Mouse (Mus musculus): ENCODE data around the gene Atp5j. TPM values are rescaled to one million over a fixed set of nuclear protein-coding genes. Genes with fewer than 3 reads are reported as not detected.

The Atp5j gene
- polyA plus RNA-seq (2012), result 71.3 and 96.8 TPM in 2 replicates

DNA sequence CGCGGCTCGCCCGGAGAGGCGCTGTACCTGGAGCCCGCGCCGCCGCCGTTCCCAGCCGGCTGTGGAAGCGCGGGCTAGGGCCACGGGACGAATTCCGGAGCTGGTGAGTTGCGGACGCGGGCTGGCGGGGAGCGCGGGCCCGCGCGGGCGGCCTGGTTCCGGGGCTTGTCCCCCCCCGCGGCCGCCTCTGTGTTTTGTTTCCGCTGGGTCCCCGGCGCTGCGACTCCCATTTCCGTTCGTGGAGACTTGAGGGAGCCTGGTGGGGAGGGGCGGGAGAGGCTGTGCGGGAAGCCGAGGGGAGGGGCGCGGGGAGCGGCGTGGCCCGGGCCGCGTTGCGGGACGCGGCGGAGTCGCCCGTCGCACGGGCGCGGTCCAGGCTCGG lies at the start of gene Atp5j:
Gene Atp5j (minus strand): TSS at position 185 of the 382 bp plus-strand sequence.
- TF ChIP-seq GATA1 (IDR thresholded peaks at IDR 0.05; ENCODE audit: low read length), result no peak

DNA sequence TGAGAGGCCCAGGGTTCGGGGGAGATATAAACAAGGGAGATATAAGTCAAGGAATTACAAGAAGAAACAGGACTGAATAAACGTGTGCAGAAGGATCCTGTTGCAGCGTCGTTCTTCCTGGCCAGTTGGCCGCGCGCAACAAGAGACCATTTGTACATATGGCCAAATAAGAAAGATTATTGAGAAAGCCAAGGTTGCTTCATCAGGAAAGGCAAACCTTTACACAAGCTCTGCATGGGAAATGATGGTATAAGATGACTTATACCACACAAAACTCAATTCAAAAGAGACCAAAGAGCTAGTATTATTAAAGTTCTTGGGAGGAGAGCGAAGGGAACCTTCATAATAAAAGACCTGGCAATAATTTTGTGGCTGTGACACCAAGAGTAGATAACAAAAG lies 49.1 kb upstream of the Atp5j start:
- TF ChIP-seq GATA1 (IDR thresholded peaks at IDR 0.05; ENCODE audit: low read length), result no peak

DNA sequence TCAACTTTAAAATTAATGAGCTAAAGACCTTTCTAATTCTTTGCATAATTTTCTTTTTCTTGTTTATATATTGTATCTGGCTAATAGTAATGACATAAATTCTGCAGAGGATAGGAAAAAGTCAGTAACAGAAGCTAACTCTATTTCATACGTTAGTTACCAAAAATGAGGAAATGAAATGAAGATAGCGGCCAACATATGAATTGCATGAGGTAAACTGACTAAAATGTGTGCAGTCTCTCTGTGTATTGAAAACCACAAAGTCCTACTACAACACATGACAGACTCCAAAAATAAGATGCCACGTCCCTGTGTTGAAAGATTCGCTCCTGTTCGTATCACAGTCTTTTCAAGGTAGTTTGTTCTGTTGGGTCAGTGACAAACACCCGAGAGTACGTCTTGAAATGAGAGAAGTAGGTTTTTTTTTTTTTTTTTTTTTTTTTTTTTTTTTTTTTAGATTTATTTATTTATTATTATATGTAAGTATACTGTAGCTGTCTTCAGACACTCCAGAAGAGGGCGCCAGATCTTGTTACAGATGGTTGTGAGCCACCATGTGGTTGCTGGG lies 46.4 kb upstream of the Atp5j start:
- no peak for TF ChIP-seq GATA1 (IDR thresholded peaks at IDR 0.05; ENCODE audit: low read length)

DNA sequence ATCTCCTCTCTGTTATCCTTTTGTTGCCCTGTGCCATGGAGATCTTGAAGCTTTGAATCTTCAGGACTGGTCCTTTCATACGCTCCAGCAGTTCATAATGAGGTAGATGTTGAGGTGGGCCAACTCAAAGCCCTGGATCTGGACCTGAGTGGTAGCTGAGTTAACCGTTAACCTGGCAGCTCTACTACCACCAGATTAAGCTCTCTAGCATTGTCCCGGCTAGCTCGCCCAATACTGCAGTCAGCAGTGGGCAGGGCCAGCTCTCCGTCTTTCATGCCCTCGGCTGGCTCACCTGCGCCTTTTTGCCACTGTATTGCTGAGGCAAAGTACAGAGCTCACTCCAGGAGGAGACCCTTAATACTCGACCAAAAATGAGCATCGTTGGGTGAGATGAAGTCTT lies 45.7 kb upstream of the Atp5j start:
- no peak for TF ChIP-seq GATA1 (IDR thresholded peaks at IDR 0.05; ENCODE audit: low read length)

DNA sequence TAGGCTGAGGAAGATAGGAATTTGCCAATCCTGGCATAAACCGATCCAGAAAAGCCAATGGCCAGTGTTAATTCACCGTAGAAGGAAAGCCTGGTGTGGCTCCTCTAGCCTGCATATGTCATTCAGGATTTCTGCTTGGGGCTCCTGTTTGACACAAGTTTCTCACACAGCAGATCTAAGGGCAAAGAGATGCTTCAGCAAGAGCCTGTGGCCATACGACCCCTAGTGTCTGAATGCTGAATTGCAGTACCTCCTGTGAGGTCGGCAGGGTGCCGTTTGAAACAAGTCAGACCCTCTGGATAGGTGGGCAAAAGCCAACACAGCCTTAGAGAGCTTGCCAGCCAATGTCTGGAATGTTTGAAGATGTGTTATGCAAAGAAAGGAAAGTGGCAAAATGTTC lies 43.7 kb upstream of the Atp5j start:
- no peak for TF ChIP-seq GATA1 (IDR thresholded peaks at IDR 0.05; ENCODE audit: low read length)

DNA sequence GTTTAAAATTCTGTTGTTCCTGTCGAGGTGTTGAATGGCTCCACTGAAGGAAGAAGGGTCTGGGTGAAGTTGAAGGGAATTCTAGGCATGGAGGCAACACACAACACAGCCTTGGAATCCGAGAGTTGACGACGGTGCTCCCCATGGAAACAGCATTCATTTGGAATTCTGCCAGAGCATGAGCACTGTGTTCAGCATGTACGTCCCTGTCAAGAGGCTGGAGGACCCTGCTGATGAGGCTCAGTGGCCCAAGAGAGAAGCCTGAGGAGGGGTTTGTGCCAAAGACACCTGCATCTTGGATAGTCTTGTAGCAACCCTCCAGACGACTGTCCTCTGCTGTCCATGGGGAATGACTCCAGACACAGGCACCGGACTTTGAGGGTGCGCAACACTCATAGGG lies 40.7 kb upstream of the Atp5j start:
- no peak for TF ChIP-seq GATA1 (IDR thresholded peaks at IDR 0.05; ENCODE audit: low read length)

DNA sequence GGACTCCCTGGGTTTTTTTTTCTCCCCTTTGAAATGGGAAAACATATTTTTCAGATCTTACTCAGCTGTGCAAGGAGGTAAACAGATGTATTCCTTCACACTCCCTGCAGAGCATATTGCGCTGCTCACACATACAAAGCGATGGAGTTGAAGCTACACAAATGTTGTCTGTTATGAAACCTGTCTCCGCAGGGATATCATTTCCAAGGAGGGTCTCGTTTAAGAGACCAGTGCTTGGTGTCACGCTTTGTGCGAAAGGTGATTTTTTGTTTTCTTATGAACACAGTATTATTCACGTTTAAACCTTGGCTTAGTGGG lies 40.3 kb upstream of the Atp5j start:
- no peak for TF ChIP-seq GATA1 (IDR thresholded peaks at IDR 0.05; ENCODE audit: low read length)

DNA sequence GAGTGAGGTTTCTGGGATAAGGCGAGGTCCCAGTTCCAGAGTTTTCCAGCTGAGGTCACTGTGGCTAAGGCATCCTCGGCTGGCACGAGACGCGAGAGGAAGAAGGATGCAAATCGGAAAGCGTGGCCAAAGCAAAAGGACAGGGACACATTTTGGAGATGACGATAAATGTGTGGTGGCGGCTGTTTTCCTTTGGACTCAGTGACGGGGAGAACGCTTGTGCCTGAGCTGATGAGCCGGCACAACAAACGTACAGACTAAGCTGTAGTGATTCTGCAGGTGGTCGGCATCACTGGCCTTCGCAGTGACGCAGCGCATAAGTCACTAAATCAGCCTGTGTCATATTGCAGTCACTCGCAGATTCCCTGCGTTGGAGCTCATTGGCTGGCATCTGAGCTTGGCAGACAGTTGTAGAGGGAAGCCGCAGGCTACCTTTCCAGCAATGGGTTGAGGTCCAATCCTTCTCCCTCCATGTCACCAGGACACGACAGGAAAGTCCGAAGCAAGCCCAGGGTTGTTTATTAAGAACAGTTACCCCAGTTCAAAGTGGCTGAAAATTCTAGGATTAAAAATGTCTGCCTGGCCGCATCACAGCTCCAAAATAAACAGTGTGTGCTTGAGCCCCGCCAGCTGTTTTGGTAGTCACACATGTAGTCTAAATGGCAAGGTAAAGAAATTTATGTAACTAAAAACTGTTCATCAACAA lies 39.7 kb upstream of the Atp5j start:
- no peak for TF ChIP-seq GATA1 (IDR thresholded peaks at IDR 0.05; ENCODE audit: low read length)

DNA sequence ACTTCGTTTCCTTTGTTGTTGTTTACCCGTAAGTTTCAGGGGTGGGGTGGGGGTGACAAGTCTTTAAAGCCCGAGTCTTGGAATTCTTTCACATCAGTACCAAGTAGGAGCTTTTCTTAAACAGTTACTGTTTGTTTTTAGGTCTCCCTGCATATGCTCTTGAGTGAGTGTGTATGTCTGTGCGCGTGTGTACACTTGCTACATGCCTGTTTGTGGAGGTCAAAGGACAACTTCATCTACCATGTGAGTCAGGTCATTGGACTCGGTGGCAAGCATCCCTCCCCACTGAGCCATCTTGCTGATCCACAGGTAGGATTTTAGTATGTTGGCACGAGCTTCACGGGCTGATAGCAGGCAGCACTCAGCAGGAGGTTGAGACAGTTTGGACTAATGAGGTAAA lies 38.4 kb upstream of the Atp5j start:
- no peak for TF ChIP-seq GATA1 (IDR thresholded peaks at IDR 0.05; ENCODE audit: low read length)

DNA sequence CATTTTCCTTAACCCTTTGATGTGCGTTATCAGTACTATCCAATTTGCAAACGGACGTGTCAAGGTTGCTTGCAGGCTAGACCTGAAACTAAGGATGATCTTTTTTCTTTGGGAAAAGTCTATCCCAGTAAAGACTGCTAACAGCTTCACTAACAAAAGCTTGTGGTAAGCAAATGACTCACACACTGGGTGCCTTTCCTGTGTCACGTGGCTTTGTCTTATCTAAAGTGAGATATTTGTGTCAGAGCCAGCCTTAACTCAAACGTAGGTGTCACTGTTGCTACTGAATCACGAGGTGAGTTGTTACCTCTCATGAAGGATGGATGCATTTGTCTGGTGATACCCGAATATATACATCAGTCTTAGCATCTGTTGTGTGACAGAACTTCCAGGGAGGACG lies 29.2 kb upstream of the Atp5j start:
- TF ChIP-seq GATA1 (IDR thresholded peaks at IDR 0.05; ENCODE audit: low read length), result no peak

DNA sequence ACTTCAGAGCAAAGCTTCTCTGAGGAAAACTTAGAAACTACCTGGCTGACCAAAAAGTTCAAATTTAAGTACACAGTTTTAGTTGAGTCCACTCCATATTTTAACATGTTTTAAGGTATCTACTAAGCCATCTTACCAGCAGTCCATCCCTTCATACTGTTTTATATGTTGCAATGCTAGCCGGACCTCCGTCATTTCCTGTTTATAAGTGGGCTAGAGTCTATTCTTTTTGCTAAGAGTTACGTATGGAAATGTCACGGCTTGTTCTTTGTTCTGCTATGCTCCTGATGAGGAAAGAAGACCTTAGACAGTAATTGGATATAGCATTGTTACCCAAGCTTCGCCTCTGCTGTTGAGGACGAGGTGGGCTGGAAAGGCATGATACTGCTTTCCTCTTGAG lies 18.1 kb upstream of the Atp5j start:
- TF ChIP-seq GATA1 (IDR thresholded peaks at IDR 0.05; ENCODE audit: low read length), result no peak

DNA sequence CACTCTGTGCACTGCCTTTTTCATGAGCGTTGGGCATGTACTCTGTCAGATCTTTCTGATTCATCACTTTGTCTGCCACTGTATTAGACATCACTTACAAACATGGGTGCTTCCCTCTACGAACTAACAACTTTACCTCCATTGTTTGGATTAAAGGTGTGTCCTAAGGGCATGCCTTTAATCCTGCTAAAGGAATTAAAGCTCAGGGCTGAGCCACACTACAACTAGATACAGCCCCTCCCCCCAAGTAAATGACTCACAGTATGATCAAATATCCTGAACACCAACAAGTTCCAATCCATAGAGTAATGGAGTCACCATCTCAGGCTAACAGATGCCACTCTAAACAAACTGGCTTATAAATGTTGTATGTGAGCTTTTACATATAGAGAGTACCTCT lies 3.2 kb upstream of the Atp5j start:
- no peak for TF ChIP-seq GATA1 (IDR thresholded peaks at IDR 0.05; ENCODE audit: low read length)

DNA sequence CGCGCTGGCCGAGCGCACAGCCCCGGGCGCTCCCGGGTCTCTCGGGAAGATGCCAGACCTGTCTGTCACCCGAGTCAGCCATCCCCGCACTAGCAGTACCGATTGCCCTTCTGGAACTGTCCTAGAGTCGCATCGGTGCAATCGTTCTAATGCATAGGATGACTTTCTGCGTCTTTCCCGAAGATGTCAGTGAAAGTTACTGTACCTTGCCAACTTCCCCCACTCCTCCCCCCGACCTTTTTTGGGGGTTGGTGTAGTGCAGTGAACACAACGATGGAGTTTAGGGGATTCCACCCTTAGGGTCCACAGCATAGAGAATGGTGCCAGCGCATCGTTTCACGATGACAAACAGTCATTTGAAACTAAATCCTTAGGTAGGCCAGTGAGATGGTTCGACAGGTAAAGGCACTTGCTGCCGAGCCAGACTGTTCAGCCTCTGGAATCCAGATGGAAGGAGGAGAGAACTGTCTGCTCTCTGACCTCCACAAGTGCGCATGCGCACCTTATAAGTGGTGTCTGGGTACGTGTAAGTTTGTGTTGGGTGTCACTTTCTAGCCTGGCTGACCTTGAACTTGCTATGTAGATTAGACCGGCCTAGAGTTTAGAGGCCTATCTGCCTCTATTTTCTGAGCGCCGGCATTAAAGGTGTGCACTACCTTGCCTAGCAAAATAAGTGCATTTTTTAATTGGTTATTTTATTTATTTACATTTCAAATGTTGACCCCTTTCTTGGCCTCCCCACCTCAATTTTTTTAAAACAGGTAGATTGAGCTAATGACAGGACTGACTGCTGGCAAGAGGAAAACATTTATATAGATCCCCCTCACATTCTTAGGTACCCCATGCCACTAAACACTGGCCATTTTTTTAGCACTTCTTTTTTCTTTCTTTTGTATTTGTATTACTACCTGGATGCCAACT lies 658 bp upstream of the Atp5j start:
- TF ChIP-seq GATA1 (IDR thresholded peaks at IDR 0.05; ENCODE audit: low read length), result no peak

DNA sequence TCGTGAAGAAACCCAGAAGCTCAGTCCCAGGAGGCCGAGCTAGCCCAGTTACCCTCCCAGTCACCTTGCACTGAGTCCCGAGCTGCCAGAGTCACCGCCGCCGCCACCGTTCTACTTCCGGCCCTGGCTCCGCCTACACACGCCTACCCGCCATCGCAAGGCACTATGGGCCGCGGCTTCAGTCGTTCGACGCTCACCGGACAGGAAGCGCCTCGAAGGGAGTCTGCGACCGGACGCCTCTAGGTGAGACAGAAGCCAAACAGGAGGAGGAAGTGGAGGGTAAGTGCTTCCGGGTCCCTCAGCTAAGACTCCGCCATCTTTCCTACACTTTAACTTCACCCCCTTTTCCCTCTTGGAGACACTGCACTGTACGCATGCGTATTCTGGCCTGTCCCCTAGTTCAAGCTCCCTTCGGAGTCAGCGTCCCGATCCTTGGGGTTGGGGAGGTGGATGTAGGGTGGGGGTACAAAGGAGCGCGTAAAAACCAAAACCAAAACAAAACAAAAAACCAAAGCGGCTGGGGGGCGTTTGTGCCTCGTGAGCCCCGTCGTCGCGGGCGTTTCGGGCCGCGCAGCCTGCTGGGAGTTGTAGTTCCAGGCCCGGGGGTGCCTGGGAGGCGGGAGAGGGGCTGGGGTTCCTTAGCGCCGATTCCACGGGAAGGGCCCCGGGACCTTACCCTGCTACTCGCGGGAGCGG lies 532 bp downstream of the Atp5j start, which contains the start of gene Gabpa:
Gene Gabpa (plus strand): TSS at position 181 of the 696 bp plus-strand sequence.
- no peak for TF ChIP-seq GATA1 (IDR thresholded peaks at IDR 0.05; ENCODE audit: low read length)

DNA sequence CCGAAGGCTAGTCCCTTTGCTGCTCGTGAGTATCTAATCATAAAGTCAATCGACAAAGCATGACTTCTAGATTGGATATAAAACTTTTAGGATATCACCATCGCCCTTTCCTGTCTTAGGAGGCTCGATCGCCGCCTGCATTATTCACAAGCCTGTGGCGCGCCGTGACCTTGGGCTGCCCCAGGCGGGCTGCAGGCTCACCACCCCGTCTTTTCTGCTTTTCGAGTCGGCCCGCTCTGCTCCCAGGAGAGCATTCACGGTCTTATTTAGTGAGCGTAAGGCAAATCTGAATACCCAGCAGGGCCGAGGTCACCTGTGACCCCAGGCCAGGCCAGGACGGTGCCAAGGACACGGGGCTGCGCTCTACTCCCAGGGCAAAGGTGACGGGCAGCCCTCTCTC lies 1.1 kb downstream of the Atp5j start:
- no peak for TF ChIP-seq GATA1 (IDR thresholded peaks at IDR 0.05; ENCODE audit: low read length)

DNA sequence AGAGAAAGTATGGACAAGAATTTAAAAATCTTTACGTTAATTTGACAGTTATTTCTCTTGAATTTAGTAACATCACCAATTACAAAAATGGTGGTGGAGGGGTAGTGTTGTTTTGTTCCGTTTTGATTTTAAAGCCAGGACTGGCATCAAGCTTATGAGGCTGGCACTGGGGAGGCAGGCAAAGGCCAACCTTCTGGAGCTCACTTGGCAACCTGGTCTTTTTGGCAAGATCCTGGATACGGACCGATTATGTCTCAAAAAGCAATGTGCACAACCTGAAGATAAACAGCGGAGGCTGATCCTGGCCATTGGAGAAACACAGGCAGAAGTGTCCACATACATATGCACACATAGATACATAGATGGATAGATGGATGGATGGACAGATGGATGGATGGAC lies 2.7 kb downstream of the Atp5j start:
- no peak for TF ChIP-seq GATA1 (IDR thresholded peaks at IDR 0.05; ENCODE audit: low read length)
